Mouse (Mus musculus) MEL (cell line): ENCODE measurements around the gene Dgkb. TPM values are rescaled to one million over a fixed set of nuclear protein-coding genes. Genes with fewer than 3 reads are reported as not detected.
A peak's percentile ranks its signal among the peaks of the same experiment; 100 is the strongest.

ENCODE experiments used
- DNase-seq: peaks from one replicate; pipeline ENCODE4 v3.0.0; 2011; ENCODE audit warnings: low read depth, low spot score
- H3K27ac ChIP-seq: 2 replicates; pipeline ENCODE4 v1.5.1; 2012; ENCODE audit warnings: low read depth, mild to moderate bottlenecking, control low read depth, low read length, moderate library complexity; ENCODE audit not compliant: control insufficient read depth
- H3K27me3 ChIP-seq, 2 experiments: fragments of 150-350 bp in 1 of 2; sonication (generic) in 1 of 2; 2 replicates each; pipeline ENCODE4 v1.6.1; 2012; ENCODE audit warnings: low read length in 2 of 2, mild to moderate bottlenecking in 2 of 2, improper control_type of control experiment in 1 of 2, moderate library complexity in 1 of 2; ENCODE audit not compliant: insufficient read depth in 2 of 2, control insufficient read depth in 1 of 2
- H3K36me3 ChIP-seq, 2 experiments: 2 replicates each; pipeline ENCODE4 v1.6.1; 2012 to 2014; ENCODE audit warnings: low read length in 2 of 2, improper control_type of control experiment in 1 of 2, inconsistent platforms in 1 of 2, mild to moderate bottlenecking in 1 of 2; ENCODE audit not compliant: insufficient read depth in 2 of 2, control insufficient read depth in 1 of 2
- H3K4me1 ChIP-seq, 2 experiments: fragments of 150-350 bp in 1 of 2; sonication (generic) in 1 of 2; 2 replicates each; pipeline ENCODE4 v1.6.1; 2012; ENCODE audit warnings: low read length in 2 of 2, improper control_type of control experiment in 1 of 2, mild to moderate bottlenecking in 1 of 2; ENCODE audit not compliant: insufficient read depth in 2 of 2, control insufficient read depth in 1 of 2
- H3K4me3 ChIP-seq, 2 experiments: fragments of 150-350 bp in 1 of 2; sonication (generic) in 1 of 2; 2 replicates each; pipeline ENCODE4 v1.5.1; 2012; ENCODE audit warnings: low read depth in 2 of 2, low read length in 2 of 2, mild to moderate bottlenecking in 2 of 2, moderate library complexity in 2 of 2, control low read depth in 1 of 2, improper control_type of control experiment in 1 of 2; ENCODE audit not compliant: control insufficient read depth in 1 of 2, insufficient read depth in 1 of 2
- H3K79me2 ChIP-seq: 2 replicates; pipeline ENCODE4 v1.6.1; 2012; ENCODE audit warnings: mild to moderate bottlenecking, low read length, moderate library complexity; ENCODE audit not compliant: control insufficient read depth, poor library complexity, insufficient read depth
- H3K9ac ChIP-seq: 2 replicates; pipeline ENCODE4 v1.6.1; 2012; ENCODE audit warnings: low read depth, mild to moderate bottlenecking, control low read depth, low read length, moderate library complexity; ENCODE audit not compliant: control insufficient read depth, poor library complexity, severe bottlenecking
- H3K9me3 ChIP-seq: fragments of 150-350 bp; sonication (generic); replicated peaks from 2 replicates; pipeline ENCODE4 v1.6.1; 2012; ENCODE audit warnings: mild to moderate bottlenecking, low read length, improper control_type of control experiment, moderate library complexity; ENCODE audit not compliant: insufficient read depth
- CHD1 ChIP-seq: IDR thresholded peaks from 2 replicates; pipeline ENCODE4 v1.6.1; 2012; ENCODE audit warnings: low read depth, mild to moderate bottlenecking, inconsistent platforms, low read length, improper control_type of control experiment
- CTCF ChIP-seq, 3 experiments: IDR thresholded peaks in 2 of 3; conservative IDR thresholded peaks in 1 of 3; 2 replicates each; pipeline ENCODE4 v1.5.1; 2011 to 2012; ENCODE audit warnings: low read length in 3 of 3, low read depth in 2 of 3, mild to moderate bottlenecking in 2 of 3, improper control_type of control experiment in 1 of 3, inconsistent platforms in 1 of 3, mixed read lengths in 1 of 3, moderate library complexity in 1 of 3; ENCODE audit not compliant: control insufficient read depth in 1 of 3, insufficient read depth in 1 of 3, poor library complexity in 1 of 3, severe bottlenecking in 1 of 3
- EP300 ChIP-seq, 2 experiments: IDR thresholded peaks; 2 replicates each; pipeline ENCODE4 v1.6.1; 2011; ENCODE audit warnings: improper control_type of control experiment in 2 of 2, low read length in 2 of 2, low read depth in 1 of 2, mild to moderate bottlenecking in 1 of 2
- ETS1 ChIP-seq: IDR thresholded peaks from 2 replicates; pipeline ENCODE4 v1.6.1; 2012; ENCODE audit warnings: low read depth, mild to moderate bottlenecking, inconsistent platforms, low read length, improper control_type of control experiment, moderate library complexity
- GATA1 ChIP-seq: IDR thresholded peaks from 2 replicates; pipeline ENCODE4 v1.6.1; 2011; ENCODE audit warnings: low read depth, low read length, improper control_type of control experiment
- HCFC1 ChIP-seq: IDR thresholded peaks from 2 replicates; pipeline ENCODE4 v1.6.1; 2012; ENCODE audit warnings: low read depth, mild to moderate bottlenecking, inconsistent platforms, low read length, improper control_type of control experiment, moderate library complexity
- KAT2A ChIP-seq: conservative IDR thresholded peaks from 2 replicates; pipeline ENCODE4 v1.6.1; 2012; ENCODE audit warnings: low read depth, low read length, improper control_type of control experiment, inconsistent platforms
- MAFK ChIP-seq: IDR thresholded peaks from 2 replicates; pipeline ENCODE4 v1.6.1; 2011; ENCODE audit warnings: low read depth, mild to moderate bottlenecking, low read length, improper control_type of control experiment, borderline replicate concordance
- MYB ChIP-seq: IDR thresholded peaks from 2 replicates; pipeline ENCODE4 v1.6.1; 2011; ENCODE audit warnings: mild to moderate bottlenecking, low read depth, low read length, improper control_type of control experiment
- MYC ChIP-seq: IDR thresholded peaks from 2 replicates; pipeline ENCODE4 v1.6.1; 2011; ENCODE audit warnings: low read depth, mild to moderate bottlenecking, low read length, improper control_type of control experiment, moderate library complexity
- NELFE ChIP-seq: IDR thresholded peaks from 2 replicates; pipeline ENCODE4 v1.6.1; 2011; ENCODE audit warnings: low read depth, low read length, improper control_type of control experiment
- NRF1 ChIP-seq: IDR thresholded peaks from 2 replicates; pipeline ENCODE4 v1.6.1; 2014; ENCODE audit warnings: low read depth, mild to moderate bottlenecking, inconsistent platforms, low read length, improper control_type of control experiment, moderate library complexity; ENCODE audit not compliant: poor library complexity, insufficient read depth, severe bottlenecking
- POLR2A ChIP-seq, 2 experiments: IDR thresholded peaks; 2 replicates each; pipeline ENCODE4 v1.6.1; 2011 to 2012; ENCODE audit warnings: low read length in 2 of 2, mild to moderate bottlenecking in 2 of 2, control low read depth in 1 of 2, improper control_type of control experiment in 1 of 2, low read depth in 1 of 2, moderate library complexity in 1 of 2; ENCODE audit not compliant: control insufficient read depth in 1 of 2, insufficient read depth in 1 of 2, poor library complexity in 1 of 2
- POLR2AphosphoS2 ChIP-seq: IDR thresholded peaks from 2 replicates; pipeline ENCODE4 v1.6.1; 2011; ENCODE audit warnings: low read length, improper control_type of control experiment
- POLR2AphosphoS5 ChIP-seq: IDR thresholded peaks from 2 replicates; pipeline ENCODE4 v1.6.1; 2012; ENCODE audit warnings: low read depth, borderline replicate concordance, mild to moderate bottlenecking, inconsistent platforms, low read length, moderate library complexity, mixed read lengths
- RAD21 ChIP-seq: IDR thresholded peaks from 2 replicates; pipeline ENCODE4 v1.6.1; 2011; ENCODE audit warnings: mild to moderate bottlenecking, low read depth, low read length, improper control_type of control experiment
- SMC3 ChIP-seq: IDR thresholded peaks from 2 replicates; pipeline ENCODE4 v1.6.1; 2011; ENCODE audit warnings: low read depth, low read length, improper control_type of control experiment
- TCF12 ChIP-seq: IDR thresholded peaks from 2 replicates; pipeline ENCODE4 v1.6.1; 2014; ENCODE audit warnings: low read depth, mild to moderate bottlenecking, inconsistent platforms, low read length, improper control_type of control experiment, moderate library complexity
- USF1 ChIP-seq: IDR thresholded peaks from 2 replicates; pipeline ENCODE4 v1.6.1; 2014; ENCODE audit warnings: low read depth, mild to moderate bottlenecking, inconsistent platforms, low read length, improper control_type of control experiment, moderate library complexity
- USF2 ChIP-seq, 2 experiments: IDR thresholded peaks; 2 replicates each; pipeline ENCODE4 v1.6.1; 2011 to 2012; ENCODE audit warnings: improper control_type of control experiment in 2 of 2, low read length in 2 of 2, borderline replicate concordance in 1 of 2, inconsistent platforms in 1 of 2, low read depth in 1 of 2, mild to moderate bottlenecking in 1 of 2; ENCODE audit not compliant: insufficient read depth in 1 of 2
- ZC3H11A ChIP-seq: IDR thresholded peaks from 2 replicates; pipeline ENCODE4 v1.6.1; 2012; ENCODE audit warnings: low read depth, mild to moderate bottlenecking, inconsistent platforms, low read length, improper control_type of control experiment
- ZKSCAN1 ChIP-seq: IDR thresholded peaks from 2 replicates; pipeline ENCODE4 v1.6.1; 2012; ENCODE audit warnings: low read depth, mild to moderate bottlenecking, inconsistent platforms, low read length, improper control_type of control experiment, moderate library complexity
- ZNF384 ChIP-seq: IDR thresholded peaks from 2 replicates; pipeline ENCODE4 v1.6.1; 2012; ENCODE audit warnings: low read depth, mild to moderate bottlenecking, inconsistent platforms, low read length, improper control_type of control experiment
- polyA plus RNA-seq, 2 experiments: library from polyadenylated mRNA; stranded (reverse) in 1 of 2; unstranded in 1 of 2; fragments of >175 nt in 1 of 2; fragments of >200 nt in 1 of 2; gene quantifications; 2 replicates each; pipeline versions ENCODE4 v1.2.1 to v1.2.4; 2012; ENCODE audit warnings: low replicate concordance in 2 of 2, low read depth in 1 of 2; ENCODE audit not compliant: insufficient read length in 2 of 2, insufficient read depth in 1 of 2, missing spikeins in 1 of 2
- total RNA-seq: library from RNA; depleted of rRNA; stranded (reverse); fragments of 300-350 nt; gene quantifications from 2 replicates; pipeline ENCODE4 v1.2.3, GENCODE M21; 2012

Gene Dgkb
- total and polyA plus RNA-seq, 3 experiments: not detected

DNA sequence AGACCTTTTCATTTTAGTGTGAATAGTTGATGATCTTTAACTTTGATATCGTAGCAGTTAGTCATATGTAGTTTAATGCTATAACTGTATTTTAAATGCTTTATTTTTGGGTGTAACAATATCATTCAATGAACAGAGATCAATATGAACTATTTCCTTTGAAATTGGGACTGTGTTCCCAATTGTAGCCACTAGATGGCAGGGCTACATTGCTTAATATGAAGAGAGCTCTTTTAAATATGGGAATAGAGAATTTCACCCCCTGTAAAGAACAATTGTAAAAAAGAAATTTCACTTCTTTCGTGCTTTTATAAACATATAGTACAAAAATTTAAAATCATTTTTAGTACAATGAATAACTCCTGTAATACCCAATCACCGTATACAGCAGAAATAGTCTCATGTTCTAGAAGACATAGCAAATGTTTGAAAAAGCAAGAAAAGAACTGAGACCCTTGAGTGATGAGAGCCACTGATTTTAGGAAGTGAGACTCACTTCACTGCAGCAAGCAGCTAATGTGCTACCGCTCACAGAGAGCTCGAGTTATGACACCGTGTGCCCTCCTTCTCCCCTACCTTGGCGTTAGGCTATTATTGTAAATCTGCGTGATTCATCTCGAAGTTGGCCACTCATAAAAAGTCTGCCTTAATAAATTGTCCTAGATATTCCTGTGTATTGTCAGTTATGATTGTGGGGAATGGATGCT lies 312.8 kb downstream of the Dgkb start:
- no peaks in the 10 kb centered on the region for H3K27me3 ChIP-seq
- no peaks in the 10 kb centered on the region for H3K9me3 ChIP-seq
- H3K4me3 ChIP-seq: no peak overlapping the region
- H3K9ac ChIP-seq: no peak overlapping the region
- H3K36me3 ChIP-seq: no peaks in the 10 kb centered on the region
- TF ChIP-seq NELFE (no peak), MYC (no peak), CHD1 (no peak), USF2 (IDR thresholded peaks at IDR 0.05; ENCODE audit: borderline replicate concordance in 1 of 2, insufficient read depth in 1 of 2, low read depth in 1 of 2, low read length in 2 of 2) (no peak), ZC3H11A (peak; percentile 71), SMC3 (peak; percentile 82), POLR2AphosphoS5 (no peak), CTCF (IDR thresholded peaks at IDR 0.05 in 2 of 3, conservative IDR thresholded peaks at IDR 0.05 in 1 of 3; ENCODE audit: control insufficient read depth in 1 of 3, insufficient read depth in 1 of 3, low read depth in 2 of 3, low read length in 3 of 3, poor library complexity in 1 of 3, severe bottlenecking in 1 of 3) (peak in 2 of 3 experiments; percentile 36 to 82; a peak in 3 of 6 replicates), POLR2A (IDR thresholded peaks at IDR 0.05; ENCODE audit: control insufficient read depth in 1 of 2, insufficient read depth in 1 of 2, low read depth in 1 of 2, low read length in 2 of 2, poor library complexity in 1 of 2) (no peak), MYB (no peak), USF1 (no peak), TCF12 (no peak), MAFK (no peak), HCFC1 (no peak), POLR2AphosphoS2 (no peak), RAD21 (peak; percentile 90), EP300 (IDR thresholded peaks at IDR 0.05; ENCODE audit: low read depth in 1 of 2, low read length in 2 of 2) (no peak), ZKSCAN1 (no peak), KAT2A (no peak), NRF1 (no peak)
- peak; percentile 37 for DNase-seq
- no peaks in the 10 kb centered on the region for H3K79me2 ChIP-seq
- H3K27ac ChIP-seq: no peak overlapping the region
- no peaks in the 10 kb centered on the region for H3K4me1 ChIP-seq

DNA sequence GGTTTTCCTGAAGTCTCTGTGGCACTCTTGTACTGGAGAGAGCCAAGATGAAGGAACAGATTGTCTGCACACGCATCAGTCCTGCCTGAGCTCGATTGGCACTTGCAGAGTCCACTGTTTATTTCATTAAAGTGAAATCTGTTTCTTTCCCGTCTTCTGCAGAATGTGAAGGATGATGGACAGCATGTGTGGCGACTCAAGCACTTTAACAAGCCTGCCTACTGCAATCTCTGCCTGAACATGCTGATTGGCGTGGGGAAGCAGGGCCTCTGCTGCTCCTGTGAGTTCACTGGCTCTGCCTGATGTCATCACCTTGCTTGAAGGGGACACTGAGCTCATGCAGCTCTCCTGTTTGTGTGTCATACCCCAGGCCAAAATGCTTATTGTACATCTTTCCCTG lies 318.9 kb downstream of the Dgkb start:
- no peaks in the 10 kb centered on the region for H3K79me2 ChIP-seq
- H3K36me3 ChIP-seq: no peaks in the 10 kb centered on the region
- H3K27ac ChIP-seq: no peak overlapping the region
- H3K4me1 ChIP-seq: no peaks in the 10 kb centered on the region
- TF ChIP-seq ETS1 (no peak), ZNF384 (no peak), POLR2AphosphoS2 (no peak), MYB (no peak), ZKSCAN1 (no peak), RAD21 (no peak), GATA1 (no peak)
- no peak for DNase-seq
- no peaks in the 10 kb centered on the region for H3K9me3 ChIP-seq
- H3K9ac ChIP-seq: no peak overlapping the region
- H3K27me3 ChIP-seq: no peaks in the 10 kb centered on the region; a peak in 1 of 4 replicates
- no peak overlapping the region for H3K4me3 ChIP-seq
